Mouse (Mus musculus): ENCODE results near the gene Ankrd35. TPM values are rescaled to one million over a fixed set of nuclear protein-coding genes. Genes with fewer than 3 reads are reported as not detected.

Gene Ankrd35
- polyA plus RNA-seq, 1 experiment from 2014 or later = 1.3 TPM

- H3K9me3 ChIP-seq (replicated peaks; ENCODE audit: low read length) = no peaks in the 10 kb centered on the region
- peaks cover 17% of the 10 kb centered on the region for H3K36me3 ChIP-seq (ENCODE audit: insufficient read depth, low read length)
- H3K4me1 ChIP-seq (replicated peaks; ENCODE audit: insufficient read depth, low read length) = peaks cover 7% of the 10 kb centered on the region
- TF ChIP-seq CTCF (IDR thresholded peaks at IDR 0.05; ENCODE audit: low read depth) = peak; percentile 70
- H3K9ac ChIP-seq (ENCODE audit: low read depth, low read length) = peak within 1 kb of the TSS; percentile 93
- H3K27ac ChIP-seq = peak within 1 kb of the TSS; percentile 85
- no peaks in the 10 kb centered on the region for H3K27me3 ChIP-seq (ENCODE audit: insufficient read depth, low read length)
- peak within 1 kb of the TSS; percentile 88 for H3K4me2 ChIP-seq (ENCODE audit: low read length)
- H3K4me3 ChIP-seq (replicated peaks; ENCODE audit: low read depth, low read length) = peak within 1 kb of the TSS; percentile 85
- ATAC-seq (replicated peaks; ENCODE audit: low FRiP score, low read depth) = peak; percentile 89
- WGBS = 2% methylated on average over 60 of the region's 60 CpGs
- DNase-seq (ENCODE audit: low spot score) = peak; percentile 96
These were observed 34.7 kb upstream of the Ankrd35 start, which contains the start of the genes Pex11b and Gm42957 for GRCm38 (mm10) chr3:96634928-96635879. Pex11b (plus strand) TSS chr3:96635376. Gm42957 (plus strand) TSS chr3:96635474.

- DNase-seq (ENCODE audit: low spot score) = peak; percentile 6
- Histone ChIP-seq H3K27ac (peak overlapping the region; percentile 85), H3K9me3 (replicated peaks; ENCODE audit: low read length) (no peaks in the 10 kb centered on the region), H3K4me2 (ENCODE audit: low read length) (peak overlapping the region; percentile 88), H3K4me3 (replicated peaks; ENCODE audit: low read depth, low read length) (peak overlapping the region; percentile 85), H3K36me3 (ENCODE audit: insufficient read depth, low read length) (peaks cover 17% of the 10 kb centered on the region), H3K4me1 (replicated peaks; ENCODE audit: insufficient read depth, low read length) (peaks cover 7% of the 10 kb centered on the region), H3K9ac (ENCODE audit: low read depth, low read length) (peak overlapping the region; percentile 93), H3K27me3 (ENCODE audit: insufficient read depth, low read length) (no peaks in the 10 kb centered on the region)
- no peak; the same call in 1 of the 2 replicates for ATAC-seq (replicated peaks; ENCODE audit: low FRiP score, low read depth)
- 7% methylated on average over 15 of the region's 15 CpGs for WGBS
- no peak for TF ChIP-seq CTCF (IDR thresholded peaks at IDR 0.05; ENCODE audit: low read depth)
These were observed 34.0 kb upstream of the Ankrd35 start for GRCm38 (mm10) chr3:96635906-96636305.

- no peak overlapping the region for H3K27ac ChIP-seq
These were observed 33.5 kb upstream of the Ankrd35 start for GRCm38 (mm10) chr3:96636448-96636847.

GRCm38 (mm10) chr3:96639219-96639618 is 30.7 kb upstream of the Ankrd35 start:
- Histone ChIP-seq H3K27me3 (ENCODE audit: insufficient read depth, low read length) (no peaks in the 10 kb centered on the region), H3K9ac (ENCODE audit: low read depth, low read length) (no peak overlapping the region), H3K4me3 (replicated peaks; ENCODE audit: low read depth, low read length) (no peak overlapping the region), H3K27ac (no peak overlapping the region), H3K36me3 (ENCODE audit: insufficient read depth, low read length) (peaks cover 17% of the 10 kb centered on the region), H3K9me3 (replicated peaks; ENCODE audit: low read length) (no peaks in the 10 kb centered on the region), H3K4me2 (ENCODE audit: low read length) (no peak overlapping the region), H3K4me1 (replicated peaks; ENCODE audit: insufficient read depth, low read length) (peaks cover 7% of the 10 kb centered on the region)
- peak; percentile 75 for TF ChIP-seq CTCF (IDR thresholded peaks at IDR 0.05; ENCODE audit: low read depth)
- WGBS = 100% methylated on average over 1 of the region's 1 CpGs
- ATAC-seq (replicated peaks; ENCODE audit: low FRiP score, low read depth) (no peak), DNase-seq (ENCODE audit: low spot score) (peak; percentile 68)

More at GRCm38 (mm10) chr3:96636448-96636847, 33.5 kb upstream of the Ankrd35 start:
- peaks cover 17% of the 10 kb centered on the region for H3K36me3 ChIP-seq (ENCODE audit: insufficient read depth, low read length)
- DNase-seq (ENCODE audit: low spot score) (no peak), ATAC-seq (replicated peaks; ENCODE audit: low FRiP score, low read depth) (no peak)
- TF ChIP-seq CTCF (IDR thresholded peaks at IDR 0.05; ENCODE audit: low read depth) = no peak
- H3K4me2 ChIP-seq (ENCODE audit: low read length) = peak overlapping the region; percentile 88
- H3K4me3 ChIP-seq (replicated peaks; ENCODE audit: low read depth, low read length) = peak overlapping the region; percentile 85
- no peaks in the 10 kb centered on the region for H3K27me3 ChIP-seq (ENCODE audit: insufficient read depth, low read length)
- peaks cover 7% of the 10 kb centered on the region for H3K4me1 ChIP-seq (replicated peaks; ENCODE audit: insufficient read depth, low read length)
- H3K9me3 ChIP-seq (replicated peaks; ENCODE audit: low read length) = no peaks in the 10 kb centered on the region
- 62% methylated on average over 11 of the region's 11 CpGs for WGBS
- H3K9ac ChIP-seq (ENCODE audit: low read depth, low read length) = peak overlapping the region; percentile 93; the same call in 1 of the 2 replicates

GRCm38 (mm10) chr3:96645018-96645649 is 24.8 kb upstream of the Ankrd35 start, which contains the start of gene Itga10:
Itga10 (plus strand) TSS chr3:96645584.
- no peak within 1 kb of the TSS for H3K4me3 ChIP-seq (replicated peaks; ENCODE audit: low read depth, low read length)
- ATAC-seq (replicated peaks; ENCODE audit: low FRiP score, low read depth) (peak; percentile 63; the same call in 1 of the 2 replicates), DNase-seq (ENCODE audit: low spot score) (peak; percentile 83)
- no peak within 1 kb of the TSS for H3K4me2 ChIP-seq (ENCODE audit: low read length)
- H3K4me1 ChIP-seq (replicated peaks; ENCODE audit: insufficient read depth, low read length) = no peaks in the 10 kb centered on the region
- no peak within 1 kb of the TSS for H3K27ac ChIP-seq
- H3K9ac ChIP-seq (ENCODE audit: low read depth, low read length) = no peak within 1 kb of the TSS
- H3K36me3 ChIP-seq (ENCODE audit: insufficient read depth, low read length) = 0 out of 2 replicates have a peak, but pooled peaks cover 7% of the 10 kb centered on the region
- H3K27me3 ChIP-seq (ENCODE audit: insufficient read depth, low read length) = no peaks in the 10 kb centered on the region
- 59% methylated on average over 7 of the region's 7 CpGs for WGBS
- H3K9me3 ChIP-seq (replicated peaks; ENCODE audit: low read length) = no peaks in the 10 kb centered on the region
- peak; percentile 71 for TF ChIP-seq CTCF (IDR thresholded peaks at IDR 0.05; ENCODE audit: low read depth)

GRCm38 (mm10) chr3:96647365-96647764 is 22.6 kb upstream of the Ankrd35 start:
- H3K36me3 ChIP-seq (ENCODE audit: insufficient read depth, low read length) = 0 out of 2 replicates have a peak, but pooled peaks cover 7% of the 10 kb centered on the region
- no peaks in the 10 kb centered on the region for H3K4me1 ChIP-seq (replicated peaks; ENCODE audit: insufficient read depth, low read length)
- H3K27me3 ChIP-seq (ENCODE audit: insufficient read depth, low read length) = no peaks in the 10 kb centered on the region
- 84% methylated on average over 3 of the region's 3 CpGs for WGBS
- DNase-seq (ENCODE audit: low spot score) (no peak), ATAC-seq (replicated peaks; ENCODE audit: low FRiP score, low read depth) (no peak)
- H3K9ac ChIP-seq (ENCODE audit: low read depth, low read length) = no peak overlapping the region
- no peak overlapping the region for H3K27ac ChIP-seq
- no peak overlapping the region for H3K4me3 ChIP-seq (replicated peaks; ENCODE audit: low read depth, low read length)
- no peaks in the 10 kb centered on the region for H3K9me3 ChIP-seq (replicated peaks; ENCODE audit: low read length)
- no peak for TF ChIP-seq CTCF (IDR thresholded peaks at IDR 0.05; ENCODE audit: low read depth)
- no peak overlapping the region for H3K4me2 ChIP-seq (ENCODE audit: low read length)

Data from kidney, postnatal 0 days (tissue).